Mouse (Mus musculus): Measurements from ENCODE around the gene Gm11011. TPM values are rescaled to one million over a fixed set of nuclear protein-coding genes. Genes with fewer than 3 reads are reported as not detected.

Gm11011 gene
- polyA plus RNA-seq (2015; fragmentation: Nextera tagmentation; extraction: Ambion mirVana), result not detected in 2 replicates

DNA sequence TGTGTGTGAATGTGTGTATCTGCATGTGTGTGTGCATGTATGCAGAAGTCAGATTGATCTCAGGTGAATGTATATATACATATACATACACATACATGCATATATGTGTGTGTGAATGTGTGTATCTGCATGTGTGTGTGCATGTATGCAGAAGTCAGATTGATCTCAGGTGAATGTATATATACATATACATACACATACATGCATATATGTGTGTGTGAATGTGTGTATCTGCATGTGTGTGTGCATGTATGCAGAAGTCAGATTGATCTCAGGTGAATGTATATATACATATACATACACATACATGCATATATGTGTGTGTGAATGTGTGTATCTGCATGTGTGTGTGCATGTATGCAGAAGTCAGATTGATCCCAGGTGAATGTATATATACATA, at the start of gene Gm11011:
Gm11011 (minus strand) TSS at position 101 of the 400 bp plus-strand sequence.

DNA sequence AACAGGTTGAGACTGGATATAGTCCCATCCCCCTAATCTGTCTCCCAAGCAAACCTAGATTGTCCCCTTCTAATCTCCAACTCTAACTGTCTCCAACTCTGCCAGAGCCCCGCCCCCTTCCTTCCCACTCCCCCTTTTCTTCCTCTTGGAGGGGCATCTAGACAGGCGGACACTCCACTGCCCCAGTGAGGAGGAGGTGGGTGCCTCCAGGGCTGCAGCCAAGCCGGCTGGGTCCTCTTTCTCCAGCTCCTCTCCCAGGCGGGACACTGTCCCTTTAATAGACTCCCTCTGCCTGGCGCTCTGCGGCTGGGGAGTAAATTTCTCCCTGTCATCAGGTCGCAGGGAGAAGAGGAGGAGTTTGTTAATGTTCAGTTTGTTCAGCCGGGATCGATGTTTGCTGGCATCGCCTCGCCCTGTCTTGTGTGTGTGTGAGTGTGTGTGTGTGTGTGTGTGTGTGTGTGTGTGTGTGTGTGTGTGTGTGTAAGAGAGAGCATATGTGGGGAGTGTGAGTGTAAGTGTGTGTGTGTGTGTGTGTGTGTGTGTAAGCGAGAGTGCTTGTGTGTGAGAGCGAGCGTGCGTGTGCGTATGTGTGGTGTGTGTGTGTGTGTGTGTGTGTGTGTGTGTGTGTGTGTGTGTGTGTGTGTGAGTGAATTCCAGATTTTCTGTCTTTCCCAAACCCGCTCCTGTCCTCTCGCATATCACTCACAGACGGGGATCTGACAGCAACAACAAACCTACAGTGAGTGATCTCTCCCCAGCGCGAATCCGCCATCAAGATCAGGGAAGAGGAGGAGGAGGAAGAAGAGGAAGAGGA, 45.0 kb upstream of the Gm11011 start, which contains the start of gene Tshz2:
Tshz2 (plus strand) TSS at position 676 of the 814 bp plus-strand sequence.

Other genes starting within 250 kb of the Gm11011 start
- gene Tshz2, start 45.3 kb upstream of the Gm11011 start, polyA plus RNA-seq (2015; fragmentation: Nextera tagmentation; extraction: Ambion mirVana), result 47.2 and 51.3 TPM in 2 replicates